Mouse (Mus musculus) MEL-GATA-1-ER (cell line): ENCODE data around the gene Scaf11.
"Not testable (repeated sequence)": the region's sequence is repeated elsewhere in the genome, so short reads cannot be mapped to it uniquely, and the experiment has no call there.

ENCODE experiments used
- DNase-seq: peaks from one replicate; pipeline ENCODE4 v3.0.0-alpha.2; 2012; ENCODE audit warnings: low read depth; ENCODE audit errors: extremely low read depth

The Scaf11 gene

DNA sequence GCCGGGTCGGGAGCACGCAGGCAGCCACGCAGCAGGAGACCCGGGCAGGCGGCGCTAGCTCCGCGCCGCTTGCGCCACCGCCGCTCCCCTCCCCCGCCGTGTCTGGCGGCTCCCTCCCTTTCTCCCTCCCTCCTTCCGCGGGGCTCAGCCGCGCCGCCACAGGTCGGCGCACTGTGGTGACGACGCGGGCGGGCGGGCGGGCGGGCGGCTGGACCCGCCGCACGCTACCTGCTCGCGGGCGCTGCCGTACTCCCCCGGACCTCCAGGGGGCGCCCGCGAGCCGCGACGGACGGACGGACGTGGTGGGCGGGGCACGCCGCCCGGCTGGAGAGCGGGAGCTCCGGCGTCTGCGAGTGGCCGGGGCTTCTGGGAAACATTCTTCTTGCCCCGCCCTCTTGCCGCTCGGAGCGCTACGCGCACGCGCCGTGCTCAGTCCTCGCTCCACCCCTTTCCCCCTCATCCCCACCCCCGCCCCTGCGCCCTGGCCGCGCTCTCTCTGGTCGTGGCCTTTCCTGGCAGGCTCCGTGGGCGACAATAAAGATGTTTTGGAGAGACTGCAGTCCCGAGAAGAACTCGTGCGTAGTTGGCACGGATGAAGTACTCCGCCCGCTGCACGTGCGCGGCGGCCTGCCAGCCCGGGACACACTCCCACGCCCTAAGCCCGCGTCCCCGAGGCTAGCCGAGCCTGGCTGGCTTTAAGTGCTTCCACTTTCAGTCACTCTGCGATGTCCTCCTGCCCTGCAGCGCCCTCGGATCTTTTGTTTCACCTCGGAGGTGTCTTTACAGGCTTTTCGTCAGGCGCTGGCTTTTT lies at the start of gene Scaf11:
Gene Scaf11, minus strand, starts transcription at position 114 of the 811 bp plus-strand sequence.
- DNase-seq = peak; percentile 87

DNA sequence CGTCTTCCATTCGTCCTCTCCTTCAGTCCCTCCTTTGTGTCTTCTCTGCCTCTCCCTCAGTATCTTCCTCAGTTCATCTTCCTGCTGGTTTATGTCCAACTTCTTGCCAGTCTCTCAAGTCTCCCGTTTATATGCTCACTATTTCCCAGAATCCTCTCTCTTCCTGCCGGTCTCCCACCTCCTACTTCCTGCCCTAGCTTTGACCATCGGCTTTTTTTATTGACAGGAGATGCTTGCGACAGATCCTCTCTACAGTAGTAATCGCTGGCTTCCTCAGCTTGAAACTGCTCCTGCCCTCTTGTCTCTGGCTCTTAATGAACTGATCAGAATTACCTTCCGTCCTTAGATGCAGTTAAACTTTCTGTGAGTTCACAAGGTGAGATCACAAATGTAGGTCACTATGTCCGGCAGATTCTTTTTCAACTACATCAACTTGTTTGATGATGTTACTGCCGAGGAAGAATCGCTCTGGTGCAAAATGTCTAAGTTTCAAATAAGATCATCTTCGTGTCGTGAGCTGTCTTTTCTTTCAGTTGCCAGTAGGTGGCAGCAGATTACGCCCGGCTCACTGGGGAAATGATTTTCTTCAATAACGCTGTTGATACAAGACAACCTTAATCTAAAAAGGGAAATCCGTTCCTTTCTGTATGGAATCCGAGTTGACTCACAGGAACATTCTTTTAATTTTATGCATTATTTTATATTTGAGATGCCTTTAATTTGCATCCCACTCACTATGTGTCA lies 46.6 kb upstream of the Scaf11 start:
- peak; percentile 80 for DNase-seq

DNA sequence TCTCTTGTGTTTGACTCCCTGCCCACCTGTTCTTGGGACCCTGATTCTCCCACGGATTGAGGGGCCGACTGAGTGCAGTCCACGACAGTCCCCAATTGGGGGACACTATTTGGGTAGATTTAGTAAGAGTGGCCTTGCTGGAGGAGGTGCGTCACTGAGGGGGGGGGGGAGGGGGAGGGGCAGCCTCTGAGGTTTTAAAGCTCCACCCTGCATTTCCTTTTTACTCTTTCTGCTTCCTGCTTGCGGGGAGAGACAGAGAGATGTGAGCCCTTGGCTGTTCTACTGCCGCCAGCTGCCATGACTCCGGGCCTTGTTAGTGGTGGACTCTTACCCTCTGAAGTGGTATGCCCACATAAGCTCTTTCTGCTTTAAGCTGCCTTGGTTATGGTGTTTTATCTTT lies 37.0 kb upstream of the Scaf11 start:
- DNase-seq = no peak

DNA sequence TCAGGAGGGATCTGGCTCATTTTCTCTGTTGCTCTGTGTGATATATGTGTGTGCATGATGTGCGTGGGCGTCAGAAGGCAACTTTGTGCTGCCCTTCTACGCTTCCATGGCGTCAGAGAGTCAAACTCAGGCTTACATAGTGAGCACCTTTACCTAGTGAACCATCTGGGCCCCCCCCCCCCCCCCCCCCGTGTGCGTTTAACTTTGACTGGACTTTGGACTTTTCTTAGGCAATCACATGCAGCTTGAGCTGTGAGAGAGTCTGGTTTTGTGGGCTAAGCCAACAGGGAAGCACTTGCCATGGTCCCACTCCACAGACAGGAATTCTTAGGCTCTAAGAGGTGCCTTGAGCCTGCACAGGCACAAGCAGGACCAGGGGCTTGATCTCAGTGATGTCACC lies 33.6 kb upstream of the Scaf11 start:
- no peak for DNase-seq

DNA sequence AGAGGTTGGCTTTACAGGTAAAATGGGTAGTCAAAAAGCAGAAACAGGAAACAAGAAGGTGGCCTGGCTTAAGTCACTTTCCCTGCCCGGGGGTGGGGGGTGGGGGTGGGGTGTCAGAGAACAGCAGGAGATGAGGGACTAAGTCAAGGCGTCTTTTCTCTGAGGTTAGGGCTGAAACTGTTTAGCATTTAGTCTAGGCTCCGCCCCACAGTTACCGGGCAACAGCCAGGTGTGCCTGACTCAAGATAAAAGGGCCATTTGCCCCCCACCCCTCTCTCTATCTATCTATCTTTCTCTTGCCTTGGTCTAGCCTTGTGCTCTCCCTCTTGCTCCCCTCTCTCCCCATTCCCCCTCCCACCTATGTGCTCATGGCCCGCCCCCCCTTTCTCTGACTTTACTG lies 32.9 kb upstream of the Scaf11 start:
- no peak for DNase-seq

DNA sequence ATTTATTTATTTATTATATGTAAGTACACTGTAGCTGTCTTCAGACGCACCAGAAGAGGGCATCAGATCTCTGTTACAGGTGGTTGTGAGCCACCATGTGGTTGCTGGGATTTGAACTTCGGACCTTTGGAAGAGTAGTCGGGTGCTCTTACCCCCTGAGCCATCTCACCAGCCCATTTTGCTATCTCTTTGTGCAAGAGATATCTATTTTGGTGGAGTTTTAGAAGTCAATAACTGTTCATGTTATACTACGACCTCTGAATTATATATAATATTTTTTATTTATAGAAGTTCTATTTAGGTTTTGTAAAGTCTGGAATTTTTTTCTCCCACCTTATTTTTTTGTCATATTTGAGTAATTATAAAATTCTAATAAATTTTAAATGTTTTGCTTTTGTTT lies 32.3 kb upstream of the Scaf11 start:
- not testable (repeated sequence) for DNase-seq

DNA sequence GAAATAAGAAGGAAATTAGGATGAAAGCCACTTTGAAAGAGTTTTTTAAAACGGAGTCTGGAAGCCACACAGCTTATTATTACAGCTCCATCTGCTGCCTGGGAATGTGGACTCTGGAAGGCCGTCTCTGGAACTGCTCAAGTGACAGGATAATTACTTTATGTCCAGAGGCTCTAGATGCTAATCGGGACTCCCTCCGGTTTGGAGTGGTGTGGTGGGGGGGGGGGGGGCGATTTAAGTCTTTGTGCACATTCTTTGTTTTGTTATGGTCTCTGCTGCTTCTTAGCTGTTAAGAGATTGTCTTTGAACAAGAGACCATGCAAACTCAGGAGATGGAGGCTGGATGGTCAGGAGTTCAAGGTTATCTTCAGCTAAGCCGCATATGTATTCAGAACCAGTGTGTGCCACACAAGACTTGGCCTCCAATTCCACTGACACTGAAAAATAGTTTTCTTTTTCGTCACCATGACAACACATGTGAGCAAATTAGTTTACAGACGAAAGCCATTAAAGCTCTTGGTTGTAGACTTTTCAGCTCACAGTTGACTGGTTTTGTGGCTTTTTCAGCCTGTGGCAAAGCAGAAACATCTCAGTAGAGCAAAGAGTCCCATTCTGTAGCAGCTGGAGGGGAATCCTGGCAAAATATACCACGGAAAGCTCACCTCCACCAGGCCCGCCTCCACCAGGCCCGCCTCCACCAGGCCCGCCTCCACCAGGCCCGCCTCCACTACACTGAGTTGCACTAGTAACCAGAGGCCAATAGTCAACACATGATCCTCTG lies 31.4 kb upstream of the Scaf11 start:
- no peak for DNase-seq

DNA sequence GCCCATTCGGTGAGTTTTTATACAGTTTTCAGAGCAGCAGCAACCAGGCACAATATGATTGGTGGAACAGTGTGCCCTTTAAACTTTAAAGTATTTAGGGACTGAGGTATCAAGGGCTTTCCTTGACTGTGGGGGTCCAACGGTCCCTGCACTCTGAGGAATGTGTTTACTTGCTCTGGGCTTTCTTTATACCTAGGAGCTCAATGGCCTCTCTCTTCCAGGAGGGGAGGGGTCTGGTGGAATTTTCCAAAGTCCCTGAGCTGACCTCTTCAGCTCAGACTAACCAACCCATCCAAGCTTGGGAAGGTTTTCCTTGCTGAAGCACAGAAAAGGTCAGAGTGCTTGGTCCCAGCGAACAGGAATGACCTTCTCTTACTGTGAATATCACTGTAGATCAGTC lies 30.8 kb upstream of the Scaf11 start:
- DNase-seq = no peak

DNA sequence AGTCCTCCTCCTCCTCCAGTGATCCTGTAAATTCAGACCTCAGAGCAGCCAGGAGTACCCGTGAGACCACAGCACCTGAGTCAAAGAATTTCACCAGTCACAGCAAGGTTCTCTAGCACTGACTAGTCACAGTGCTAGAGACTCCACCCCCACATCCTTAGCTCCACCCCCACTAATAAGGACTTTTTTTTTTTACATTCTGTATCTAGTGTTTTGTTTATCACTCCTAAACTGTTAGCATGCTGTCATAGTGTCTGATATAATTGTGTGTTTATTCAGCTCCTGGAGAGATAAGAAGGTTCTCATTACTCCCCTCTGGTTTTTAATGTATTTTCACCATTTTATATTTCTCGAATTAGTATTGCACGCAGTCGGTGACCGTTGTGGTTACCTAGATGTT lies 29.5 kb upstream of the Scaf11 start:
- DNase-seq = peak; percentile 36

DNA sequence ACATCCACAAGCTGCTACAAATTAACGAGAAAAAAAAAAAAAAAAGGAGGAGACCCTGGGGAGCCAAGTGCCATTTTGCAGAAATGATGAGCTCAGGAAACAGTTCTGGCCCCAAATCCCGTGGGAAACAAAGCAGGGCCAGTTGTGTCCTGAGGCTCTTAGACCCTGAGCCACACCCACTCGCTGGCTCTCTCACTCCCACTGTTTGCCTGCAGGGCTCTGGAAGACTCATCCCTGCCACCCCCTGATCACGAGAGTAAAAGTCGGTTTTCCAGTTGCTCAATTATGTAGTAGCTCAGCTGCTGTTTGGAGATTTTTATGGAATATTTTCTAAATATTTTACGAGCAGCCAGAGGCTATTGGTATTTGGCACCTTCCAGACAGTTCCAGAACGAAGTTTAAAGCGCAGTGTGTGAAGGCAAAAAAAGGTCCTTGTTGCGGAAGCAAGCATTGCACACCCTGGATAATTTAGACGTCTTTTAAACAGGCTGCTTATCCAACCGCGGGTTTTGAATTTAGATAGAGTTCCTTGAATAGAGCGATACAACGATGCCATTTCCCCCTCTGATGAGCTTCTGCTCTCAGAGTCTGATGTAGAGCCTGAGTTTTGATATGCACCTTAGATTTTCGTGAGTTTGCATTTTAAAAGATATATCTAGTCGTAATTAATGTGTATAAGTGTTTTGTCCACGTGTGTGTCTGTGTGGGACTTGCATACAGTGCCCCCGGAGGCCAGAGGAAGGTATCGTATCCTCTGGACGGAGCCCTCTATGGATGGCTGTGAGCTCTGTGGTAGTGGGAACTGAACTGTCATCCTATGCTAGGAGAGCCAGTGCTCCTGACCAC lies 28.5 kb upstream of the Scaf11 start:
- peak; percentile 77 for DNase-seq

DNA sequence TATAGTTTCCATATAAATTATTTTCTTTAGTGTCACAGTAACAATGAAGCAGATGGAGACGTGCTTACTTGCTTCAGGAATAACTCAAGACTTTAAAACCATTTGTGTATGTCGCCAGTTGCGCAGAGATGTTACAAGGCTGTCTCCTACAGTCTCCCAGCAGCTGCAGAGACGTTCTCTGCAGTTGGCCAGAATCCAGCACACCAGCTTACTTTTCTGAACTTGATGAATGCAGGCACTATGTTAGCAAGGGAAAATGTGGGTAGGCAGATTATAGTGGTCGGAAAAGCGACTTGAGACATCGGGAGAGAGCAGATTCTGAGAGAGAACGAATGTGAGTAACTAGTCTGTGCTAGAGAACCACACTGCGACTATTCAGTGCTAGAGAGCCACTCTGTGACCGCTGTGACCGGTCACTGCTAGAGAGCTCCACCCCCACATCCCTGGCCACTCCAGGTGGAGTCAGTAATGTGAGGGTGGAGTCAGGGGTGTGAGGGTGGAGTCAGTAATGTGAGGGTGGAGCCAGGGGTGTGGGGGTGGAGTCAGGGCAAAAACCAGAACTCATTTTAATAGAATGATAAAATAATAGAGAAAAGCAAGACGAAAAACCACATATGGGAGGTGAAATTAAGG lies 26.5 kb upstream of the Scaf11 start:
- no peak for DNase-seq

DNA sequence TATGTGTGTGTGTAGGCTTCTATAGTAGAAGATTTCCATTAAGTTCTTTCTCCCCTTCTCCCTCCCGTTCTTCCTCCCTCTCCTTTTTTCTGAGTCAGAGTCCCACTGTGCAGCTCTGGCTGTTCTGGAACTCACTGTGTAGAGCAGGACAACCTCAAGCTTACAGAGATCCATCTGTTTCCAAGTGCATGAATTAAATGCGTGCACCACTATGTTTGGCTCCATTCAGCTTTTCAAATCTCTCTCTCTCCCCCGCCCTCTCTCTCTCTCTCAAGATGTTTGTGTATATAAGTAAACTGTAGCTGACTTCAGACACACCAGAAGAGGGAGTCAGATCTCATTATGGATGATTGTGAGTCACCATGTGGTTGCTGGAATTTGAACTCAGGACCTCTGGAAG lies 20.2 kb upstream of the Scaf11 start:
- no peak for DNase-seq

DNA sequence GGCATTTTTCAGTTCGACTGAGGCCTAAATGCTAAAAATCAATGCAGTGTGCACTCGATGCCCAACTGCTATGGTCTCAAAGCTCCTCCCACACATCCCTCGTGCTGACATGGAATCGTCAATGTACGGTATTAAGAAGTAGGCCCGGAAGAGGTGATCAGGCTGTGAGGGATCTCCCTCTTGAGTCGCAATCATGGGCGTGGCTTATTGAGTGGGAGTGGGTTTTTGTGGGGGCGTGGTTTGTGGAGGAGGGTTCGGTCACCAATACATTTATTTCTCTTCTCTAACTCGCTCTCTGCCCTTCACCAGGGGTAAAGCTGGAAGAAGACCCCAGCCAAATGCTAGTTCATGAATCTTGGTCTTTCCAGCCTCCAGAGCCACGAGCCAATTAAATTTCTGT lies 17.4 kb upstream of the Scaf11 start:
- no peak for DNase-seq

DNA sequence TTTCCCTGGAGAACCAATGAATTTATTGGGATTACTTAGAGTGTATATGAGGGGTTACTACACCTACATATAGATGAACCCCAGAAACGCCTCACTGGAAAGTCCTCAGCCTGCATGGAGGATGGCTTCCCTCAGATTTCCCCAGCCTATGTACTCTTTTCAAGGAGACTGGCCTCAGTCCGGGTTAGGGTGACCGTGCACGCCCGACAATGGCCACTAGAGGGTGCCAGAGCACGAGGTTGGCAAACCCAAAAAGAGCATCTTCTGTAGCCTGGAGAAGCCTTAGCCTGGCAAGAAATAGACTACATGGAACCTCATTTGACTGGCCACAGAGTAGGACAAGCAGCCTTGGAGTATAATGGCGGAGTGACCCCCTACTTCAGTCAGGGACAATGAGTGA lies 15.7 kb upstream of the Scaf11 start:
- peak; percentile 59 for DNase-seq

DNA sequence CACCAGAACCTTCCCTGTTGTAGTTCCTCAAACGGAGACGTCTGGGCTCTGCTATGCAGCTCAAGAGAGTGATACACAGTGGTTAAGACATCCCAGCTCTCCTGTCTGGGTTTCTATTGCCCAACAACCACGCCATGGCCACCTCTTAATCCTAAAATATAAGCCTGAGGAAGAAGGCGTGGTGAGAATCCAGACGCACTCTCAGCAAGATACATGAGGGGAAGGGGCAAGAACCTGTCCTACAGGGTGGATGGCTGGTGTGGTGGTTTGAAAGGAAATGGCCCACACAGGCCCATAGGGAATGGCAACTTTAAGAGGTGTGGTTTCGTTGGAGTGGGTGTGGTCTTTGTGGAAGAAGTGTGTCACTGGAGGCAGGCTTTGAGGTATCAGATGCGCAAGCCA lies 14.9 kb upstream of the Scaf11 start:
- peak; percentile 62 for DNase-seq

DNA sequence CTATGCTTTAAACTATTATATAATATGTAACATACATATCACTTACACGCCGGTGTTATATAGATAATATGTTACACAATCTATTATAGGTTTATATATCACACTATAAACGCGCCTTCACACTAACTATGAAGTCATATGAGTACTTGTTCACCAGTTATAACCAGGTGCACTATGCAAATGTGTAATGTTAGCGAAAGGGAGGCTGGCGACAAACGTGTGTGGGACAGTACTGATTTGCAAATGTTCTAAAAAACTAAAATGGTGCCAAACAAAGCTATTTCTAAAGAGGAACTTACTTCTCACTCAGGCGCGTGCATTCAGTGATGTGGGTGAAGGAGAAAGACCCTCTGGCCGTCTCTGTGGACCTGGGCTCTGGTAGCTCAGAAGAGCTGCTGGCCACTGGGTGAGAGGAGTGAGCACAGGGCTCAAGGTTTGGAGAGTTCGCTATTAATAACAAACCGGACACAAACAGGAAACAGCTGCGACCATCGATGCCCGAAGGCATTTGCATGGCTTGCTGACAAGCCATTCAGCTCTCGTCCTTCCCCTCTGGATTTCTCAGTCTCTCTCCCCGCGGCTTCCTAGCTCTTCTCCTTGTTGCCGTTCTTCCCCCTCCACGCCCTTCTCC lies 13.8 kb upstream of the Scaf11 start:
- DNase-seq = no peak

DNA sequence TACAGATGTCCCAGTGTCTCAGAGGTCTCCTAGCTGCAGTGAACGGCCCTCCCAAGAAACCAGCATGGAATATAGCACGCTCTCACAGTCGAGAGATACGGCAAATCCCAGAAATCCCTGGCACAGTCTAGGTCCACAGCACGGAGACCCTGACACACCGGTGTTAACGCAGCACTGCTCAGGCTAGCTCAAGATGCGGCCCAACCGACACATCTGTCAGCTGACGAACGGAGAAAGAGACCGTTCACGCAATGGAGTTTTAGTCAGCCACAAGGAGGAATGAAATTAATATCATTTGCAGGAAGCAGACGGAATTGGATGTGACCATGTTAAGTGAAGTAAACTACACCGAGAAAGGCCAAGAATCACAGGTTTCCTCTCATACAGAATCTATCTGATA lies 13.3 kb upstream of the Scaf11 start:
- DNase-seq = no peak

DNA sequence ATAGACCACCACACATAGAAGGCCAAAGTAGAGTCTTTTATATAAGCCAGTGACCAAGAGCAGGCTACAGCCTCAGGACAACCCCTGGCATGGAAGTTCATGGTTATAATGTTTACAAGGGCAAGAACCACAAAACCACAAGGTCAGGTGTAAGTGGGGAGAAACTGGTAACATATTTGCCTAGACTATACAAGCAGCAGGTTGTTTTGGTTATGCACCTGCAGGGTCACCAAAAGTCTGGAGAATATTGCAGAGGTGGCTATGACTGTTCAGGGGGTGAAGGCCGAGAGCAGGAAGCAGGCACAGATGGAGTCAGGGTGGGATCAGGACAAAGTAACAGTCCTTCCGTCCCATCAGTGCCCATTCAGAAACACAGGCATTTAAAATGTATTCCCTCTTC lies 7.7 kb upstream of the Scaf11 start:
- DNase-seq = no peak

DNA sequence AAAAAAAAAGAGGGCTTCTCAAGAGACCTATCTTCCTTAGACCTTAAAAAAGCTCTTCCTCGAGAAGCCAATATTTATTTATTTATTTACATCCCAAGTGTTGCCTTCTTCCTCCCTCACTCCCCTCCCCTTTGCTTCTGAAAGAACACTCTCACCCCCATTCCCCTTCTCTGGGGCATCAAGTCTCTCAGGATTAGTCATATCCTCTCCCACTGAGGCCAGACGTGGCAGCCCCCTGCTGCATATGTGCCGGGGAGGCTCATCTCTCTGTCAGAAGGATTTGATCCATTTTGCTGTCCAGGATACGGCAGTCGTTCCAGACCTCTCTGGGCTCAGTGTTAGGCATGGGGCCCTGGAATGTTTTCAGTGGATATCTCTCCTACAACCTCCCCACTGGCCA lies 7.2 kb upstream of the Scaf11 start:
- no peak for DNase-seq

DNA sequence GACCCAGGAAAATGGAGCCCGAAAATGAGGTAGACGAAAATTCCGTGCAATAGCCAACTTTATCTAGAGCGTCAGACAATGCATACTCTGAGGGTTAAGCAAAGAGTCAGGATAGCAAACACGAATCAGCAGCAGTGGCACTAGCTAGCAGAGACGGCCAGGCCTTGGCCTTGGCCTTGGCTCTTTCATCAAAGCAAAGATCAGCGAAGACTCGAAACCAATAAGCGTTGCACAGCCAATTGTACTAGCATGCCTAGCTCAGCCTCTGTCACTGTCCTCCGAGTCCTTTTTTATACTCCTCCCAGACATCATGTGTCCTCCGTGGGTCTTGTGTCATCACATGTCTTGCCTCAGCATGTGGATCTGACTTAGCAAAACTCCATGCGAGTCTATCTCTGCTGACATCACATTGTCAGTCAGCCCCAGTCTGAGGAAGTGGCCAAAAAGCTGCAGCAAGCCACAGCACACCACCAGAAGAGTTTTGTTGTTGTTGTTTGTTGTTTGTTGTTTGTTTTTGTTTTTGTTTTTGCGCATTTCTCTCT lies 5.8 kb upstream of the Scaf11 start:
- no peak for DNase-seq
